Mouse (Mus musculus) heart, adult 9 months (tissue): ENCODE data around the gene Hspb1.
A peak's percentile ranks its signal among the peaks of the same experiment; 100 is the strongest.

ENCODE experiments used
- DNase-seq, 2 experiments: peaks; one replicate each; pipeline ENCODE4 v3.0.0; 2022; ENCODE audit warnings: low spot score in 2 of 2

Gene Hspb1

DNA sequence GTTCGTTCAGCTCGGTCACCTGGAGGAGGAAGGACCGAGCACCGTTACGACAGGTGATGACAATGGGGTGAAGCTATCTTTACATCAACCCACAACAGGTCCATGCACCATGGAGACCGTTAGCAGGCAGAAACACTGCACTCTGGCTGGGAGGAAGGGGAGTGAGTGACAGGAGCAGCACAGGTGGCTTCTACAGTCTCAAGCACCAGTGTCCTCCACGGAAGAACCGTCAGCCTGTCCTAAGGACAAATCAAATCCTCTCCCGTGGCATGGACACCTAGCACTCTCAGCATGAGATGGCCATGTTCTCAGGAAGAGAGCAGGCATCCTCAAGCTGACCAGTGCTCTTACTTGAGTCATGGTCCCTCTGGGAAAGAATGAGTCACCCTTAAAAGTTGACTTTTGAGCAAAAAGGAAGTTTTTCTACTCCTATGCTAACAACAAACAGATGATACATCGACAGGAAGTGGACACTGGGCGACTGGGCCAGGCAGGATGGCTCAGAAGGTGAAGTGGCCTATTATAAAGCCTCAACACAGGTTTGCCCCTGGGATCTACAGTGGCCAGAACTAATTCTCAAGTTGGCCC is 24.0 kb downstream of the Hspb1 start:
- peak in 1 of 2 experiments; percentile 50 for DNase-seq

DNA sequence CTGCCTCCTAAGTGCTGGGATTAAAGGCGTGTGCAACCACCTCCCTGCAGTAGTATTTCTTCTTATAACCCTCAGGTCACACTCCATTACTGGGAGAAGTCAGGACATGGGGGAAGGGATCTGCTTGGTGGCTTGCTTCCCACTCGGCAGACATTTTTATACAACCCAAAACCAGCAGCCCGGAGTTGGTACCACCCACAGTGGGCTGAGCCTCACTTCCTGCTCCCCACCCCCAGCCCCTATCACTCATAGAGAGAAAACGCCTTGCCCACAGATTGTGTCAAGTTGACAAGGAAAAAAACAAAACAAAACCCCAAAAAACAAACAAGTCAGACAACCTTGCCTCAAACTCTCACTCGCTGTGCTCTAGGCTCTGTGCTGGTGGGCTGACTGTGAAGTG is 25.5 kb downstream of the Hspb1 start:
- no peak for DNase-seq

DNA sequence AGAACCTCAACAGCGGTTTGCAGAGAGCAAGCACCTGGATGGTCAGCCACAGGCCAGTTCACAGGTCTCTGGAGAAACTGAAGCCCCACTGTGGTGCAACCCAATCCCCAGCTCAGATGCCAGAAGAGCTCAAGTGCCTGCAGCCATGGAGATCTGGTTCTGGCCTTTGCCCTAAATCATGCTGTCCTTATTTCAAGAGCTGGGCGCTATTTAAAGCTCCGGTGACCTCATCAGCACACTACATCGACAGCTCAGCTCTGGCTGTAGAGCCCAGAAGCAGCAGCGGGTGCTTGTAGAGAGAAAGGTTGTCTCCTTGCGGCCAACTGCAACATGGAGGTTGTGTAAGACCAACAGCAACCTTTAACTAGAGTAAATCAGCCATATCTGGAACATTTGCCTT is 26.4 kb downstream of the Hspb1 start:
- peak; percentile 82 to 83 for DNase-seq

DNA sequence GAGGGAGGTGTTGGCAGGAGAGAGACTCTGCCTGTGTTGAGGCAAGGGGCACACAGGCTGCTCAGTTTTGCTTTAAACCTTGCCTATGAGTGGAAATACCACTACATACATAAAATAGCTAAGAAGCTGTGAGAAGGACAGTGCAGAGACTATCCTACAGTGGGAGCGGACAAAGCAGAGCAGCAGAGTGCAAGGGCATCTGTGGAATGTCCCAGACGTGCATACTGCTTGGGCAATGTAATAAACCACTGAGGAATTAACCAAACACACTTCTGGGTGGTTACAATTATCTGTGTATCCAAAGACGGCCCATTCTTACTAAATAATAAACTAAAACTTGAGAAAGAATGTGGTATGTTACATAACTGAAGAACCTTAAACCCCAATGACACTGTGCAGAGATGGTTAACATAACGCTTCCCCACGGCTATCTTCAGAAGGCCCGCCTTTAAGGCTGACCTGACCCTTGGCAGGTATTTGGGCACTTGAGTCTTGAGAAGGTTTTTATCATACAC is 28.4 kb downstream of the Hspb1 start:
- no peak for DNase-seq

DNA sequence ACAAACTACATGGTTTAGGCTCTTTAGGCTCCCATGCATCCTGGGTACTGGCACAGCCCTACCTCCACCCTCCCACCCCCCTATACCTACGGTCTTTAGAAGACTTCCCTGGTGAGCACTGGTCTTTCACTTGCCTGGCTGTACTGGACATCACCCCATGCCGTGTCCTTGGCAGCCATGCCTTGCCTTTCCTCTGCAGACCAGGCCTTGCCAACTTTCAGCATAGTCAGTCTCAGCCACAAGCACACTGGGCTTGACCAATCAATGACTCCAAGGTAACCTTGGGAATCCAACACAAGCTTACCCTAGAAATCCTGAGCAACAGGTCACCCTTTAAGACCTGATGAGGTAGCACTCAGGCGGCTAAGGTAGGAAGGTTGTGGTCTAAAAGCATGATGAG is 28.9 kb downstream of the Hspb1 start:
- no peak for DNase-seq

DNA sequence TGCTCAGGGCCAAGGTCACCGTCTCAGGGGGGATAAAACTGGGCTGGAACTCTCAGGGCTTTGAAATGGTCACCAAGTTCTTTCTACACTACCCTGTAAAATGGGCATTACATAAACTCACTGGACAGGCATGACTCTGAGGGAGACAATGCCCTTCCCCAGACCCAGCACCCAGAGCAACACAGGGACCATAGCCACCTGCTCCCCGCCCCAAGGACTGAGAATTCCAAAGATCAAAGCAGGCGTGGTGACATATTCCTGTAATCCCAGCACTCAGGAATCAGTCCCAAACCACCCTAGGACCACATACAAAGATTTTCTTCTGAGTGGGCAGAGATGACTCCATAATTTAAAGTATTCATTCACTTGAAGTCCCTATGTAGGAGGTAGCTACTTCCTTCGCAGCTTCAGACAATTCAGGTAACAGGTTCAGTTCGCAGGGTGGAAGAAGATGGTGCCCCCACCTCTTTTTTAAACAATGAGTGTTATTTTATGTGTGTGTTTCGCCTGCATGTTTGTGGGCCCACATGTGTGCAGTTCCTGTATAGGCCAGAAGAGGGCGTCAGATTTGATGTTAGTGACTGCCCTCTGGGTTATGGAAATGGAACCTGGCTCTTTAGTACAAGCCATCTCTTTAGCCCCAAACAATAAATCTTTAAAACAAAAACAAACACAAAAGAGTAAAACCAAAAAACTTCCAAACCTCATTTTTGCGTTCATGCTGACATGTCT is 29.8 kb downstream of the Hspb1 start:
- no peak for DNase-seq

DNA sequence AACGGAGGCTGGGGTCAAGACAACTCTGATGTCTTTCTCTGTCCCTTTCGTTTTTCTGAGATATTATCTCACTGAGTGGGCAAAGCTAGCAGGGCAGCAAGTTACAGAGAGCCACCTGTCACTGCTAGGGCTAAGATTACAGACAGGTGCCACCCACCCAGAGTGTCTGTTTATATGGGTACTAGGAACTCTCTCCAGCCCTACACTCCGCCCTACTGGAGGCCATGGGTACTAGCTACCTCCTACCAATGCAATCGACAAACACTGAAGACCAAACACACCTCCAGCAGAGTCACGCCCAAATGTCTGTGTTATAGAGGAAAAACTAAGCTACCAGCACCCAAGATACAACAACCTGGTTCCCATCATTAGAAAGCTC is 30.3 kb downstream of the Hspb1 start:
- DNase-seq = no peak

DNA sequence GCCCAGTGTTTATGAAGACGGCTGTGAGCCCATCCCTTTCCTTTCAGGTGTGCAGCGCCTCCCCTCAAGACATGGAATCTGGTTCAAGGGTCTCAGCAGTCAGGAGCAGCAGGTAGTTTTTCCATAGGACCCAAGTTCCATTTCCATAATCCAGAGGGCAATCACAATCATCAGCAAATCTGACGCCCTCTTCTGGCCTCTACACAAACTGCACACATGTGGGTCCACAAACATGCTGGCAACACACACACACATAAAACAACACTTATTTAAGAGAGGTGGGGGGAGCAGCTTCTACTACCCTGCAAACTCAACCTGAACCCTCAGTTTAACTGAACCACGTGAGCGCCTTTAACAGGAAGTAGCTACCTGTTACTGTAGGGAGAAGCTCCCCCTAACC is 30.9 kb downstream of the Hspb1 start:
- DNase-seq = no peak

DNA sequence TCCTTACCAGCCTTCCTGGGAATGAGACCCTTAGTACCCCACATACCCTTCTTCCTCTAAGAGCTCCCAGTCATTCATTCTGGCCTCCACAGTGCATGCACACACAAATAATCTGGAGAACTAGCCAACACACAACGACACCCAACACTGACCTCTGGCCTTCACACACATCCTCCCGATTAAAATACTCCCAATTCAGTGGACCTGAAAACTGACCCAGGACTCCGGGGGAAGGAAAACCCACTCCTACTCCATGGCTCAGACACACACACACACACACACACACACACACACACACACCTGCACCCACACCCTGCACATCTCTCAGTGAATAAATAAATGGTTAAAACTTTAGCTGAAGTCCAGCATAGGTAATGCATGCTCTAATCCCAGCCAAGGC is 32.2 kb downstream of the Hspb1 start:
- DNase-seq = no peak

DNA sequence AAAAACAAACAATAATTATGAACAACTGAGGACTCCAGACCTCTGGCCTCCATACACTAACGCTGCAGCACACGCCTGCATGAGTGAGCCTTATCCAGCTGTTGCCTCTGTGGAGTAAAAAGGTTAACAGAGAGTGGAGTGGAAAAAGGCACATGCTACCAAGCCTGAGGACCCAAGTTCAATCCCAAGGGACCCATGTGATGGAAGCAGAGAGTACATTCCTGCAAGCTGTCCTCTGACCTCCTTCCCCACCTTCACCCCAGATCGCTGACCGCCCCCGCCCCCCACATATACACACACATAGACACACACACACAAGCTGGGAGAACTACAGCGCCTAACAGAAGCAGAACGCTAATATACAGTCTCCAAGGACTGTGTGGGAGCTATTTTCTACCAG is 36.2 kb downstream of the Hspb1 start:
- DNase-seq = no peak

DNA sequence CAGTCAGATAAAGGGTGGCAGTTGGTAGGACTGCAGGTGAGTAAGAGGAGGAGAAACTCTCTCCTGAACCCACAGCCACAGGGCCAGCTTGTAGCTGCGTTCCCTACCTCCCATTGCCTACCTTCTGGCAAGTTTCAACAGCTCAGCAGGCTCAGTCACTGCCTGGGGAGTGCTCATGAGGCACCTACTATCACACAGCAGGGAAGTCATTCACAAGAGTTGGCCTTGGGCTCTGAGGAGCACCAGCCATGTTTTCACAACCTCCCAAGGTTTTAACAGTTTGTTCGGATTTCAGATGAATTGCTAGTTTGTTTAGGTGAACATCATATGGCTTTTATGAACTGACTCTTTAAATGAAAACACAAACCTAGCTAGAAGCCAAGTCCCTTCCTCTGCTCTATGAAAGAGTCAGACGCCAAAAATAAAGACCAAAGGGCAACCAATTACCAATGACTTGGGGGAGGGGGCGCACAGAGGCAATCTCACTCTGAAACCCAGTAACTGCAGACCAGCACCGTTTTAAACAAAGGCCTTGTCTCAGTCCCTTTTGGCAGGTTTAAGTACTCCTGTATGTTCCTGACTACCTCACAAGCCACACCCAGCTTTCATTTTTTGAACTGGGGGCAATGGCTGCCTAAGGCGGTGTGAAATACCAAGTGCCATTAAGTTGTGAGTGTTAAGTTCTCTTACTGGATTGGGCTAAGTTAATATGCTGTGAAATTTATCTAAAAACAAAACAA is 42.1 kb downstream of the Hspb1 start:
- no peak for DNase-seq

DNA sequence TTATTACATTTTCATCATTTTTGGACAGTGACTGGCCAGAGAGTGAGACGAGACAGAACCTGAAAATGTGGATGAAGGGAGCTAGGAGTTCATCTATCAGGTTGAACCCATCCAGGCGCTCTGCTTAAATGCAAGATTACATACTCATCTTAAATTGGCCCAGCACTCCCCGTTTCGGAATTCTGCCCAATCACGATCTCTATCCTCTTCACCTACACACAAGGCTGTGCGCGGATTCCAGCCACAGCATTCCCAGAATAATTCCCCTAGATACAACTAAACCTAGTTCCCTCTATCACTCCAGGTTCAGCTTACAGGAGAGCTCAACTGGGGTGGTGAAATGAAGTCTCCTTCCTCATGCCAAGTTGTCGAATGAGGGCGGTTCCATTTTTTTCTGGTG is 43.8 kb downstream of the Hspb1 start:
- DNase-seq = no peak

DNA sequence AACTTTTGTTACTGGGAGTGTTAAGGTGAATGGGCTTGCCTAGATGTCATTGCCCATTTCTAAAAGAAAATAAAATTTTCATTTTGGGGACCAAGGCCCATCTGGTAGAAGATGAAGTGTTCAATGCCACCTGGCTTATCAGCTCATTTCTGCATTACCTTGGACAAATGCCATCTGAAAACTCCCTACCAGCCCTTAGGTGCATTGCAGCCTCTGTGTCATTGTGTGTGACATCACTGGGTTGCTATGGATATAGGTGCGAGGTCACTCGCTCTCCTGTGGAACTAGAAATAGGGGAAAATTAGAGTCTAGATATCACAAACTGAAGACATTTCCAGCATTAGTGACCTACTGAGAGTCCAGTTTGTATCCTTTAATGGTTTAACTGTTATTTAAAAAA is 44.6 kb downstream of the Hspb1 start:
- no peak for DNase-seq

DNA sequence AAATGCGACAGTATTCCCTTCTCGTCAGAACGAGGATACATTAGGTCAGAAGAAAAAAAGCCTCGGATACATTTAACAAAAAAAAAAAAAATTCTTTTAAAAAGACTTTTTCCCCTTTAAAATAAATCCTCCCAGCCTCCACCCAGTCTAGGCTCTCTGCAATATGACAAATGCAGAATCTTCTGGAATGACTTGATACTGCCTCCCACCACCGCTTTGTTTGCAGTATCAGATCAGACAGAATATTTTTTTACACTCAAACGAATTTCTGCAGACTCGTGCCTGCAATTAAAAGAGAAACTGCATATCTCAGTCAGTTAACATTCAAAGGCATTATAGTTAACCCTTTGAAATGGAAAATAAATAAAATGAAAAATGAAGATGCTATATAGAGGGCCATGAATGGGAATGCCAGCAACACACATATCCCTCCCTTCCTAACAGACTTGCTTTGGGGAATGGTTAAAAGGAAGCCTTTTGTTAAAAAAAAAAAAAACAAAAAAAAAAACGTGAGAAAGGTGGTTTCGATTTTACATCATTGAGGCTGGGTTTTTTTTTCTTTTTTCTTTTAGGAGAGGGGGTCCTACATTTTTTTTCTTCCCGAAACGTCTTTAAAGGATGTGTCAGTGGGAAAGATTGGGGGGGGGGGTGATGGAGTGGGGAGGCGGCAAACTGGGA is 45.6 kb downstream of the Hspb1 start:
- DNase-seq = no peak

DNA sequence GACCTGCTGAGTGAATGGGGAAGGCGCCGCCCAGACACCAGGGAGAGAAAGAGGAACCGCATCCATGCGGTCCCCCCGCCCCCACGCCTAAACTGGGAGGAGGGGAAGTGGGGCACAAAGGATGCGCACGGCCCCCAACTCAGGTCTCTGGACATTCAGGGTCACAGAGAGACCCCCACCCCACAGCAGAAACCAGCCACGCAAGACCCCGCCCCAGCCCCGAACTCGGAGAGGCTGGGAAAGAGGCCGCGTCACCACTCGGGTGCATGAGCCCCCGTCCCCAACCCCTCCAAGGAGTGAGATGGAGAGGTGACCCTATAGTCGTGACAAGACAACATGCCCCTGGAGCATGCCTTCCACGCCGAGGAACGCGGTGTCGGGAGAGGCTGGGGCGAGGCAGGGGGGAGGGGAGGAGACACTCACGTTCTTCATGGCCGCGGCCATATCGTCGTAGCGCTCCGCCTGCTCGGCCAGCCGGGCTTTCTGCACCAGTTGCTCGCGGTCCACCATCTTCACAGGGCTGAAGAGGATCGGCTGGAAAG is 46.3 kb downstream of the Hspb1 start:
- DNase-seq = peak; percentile 61 to 68

DNA sequence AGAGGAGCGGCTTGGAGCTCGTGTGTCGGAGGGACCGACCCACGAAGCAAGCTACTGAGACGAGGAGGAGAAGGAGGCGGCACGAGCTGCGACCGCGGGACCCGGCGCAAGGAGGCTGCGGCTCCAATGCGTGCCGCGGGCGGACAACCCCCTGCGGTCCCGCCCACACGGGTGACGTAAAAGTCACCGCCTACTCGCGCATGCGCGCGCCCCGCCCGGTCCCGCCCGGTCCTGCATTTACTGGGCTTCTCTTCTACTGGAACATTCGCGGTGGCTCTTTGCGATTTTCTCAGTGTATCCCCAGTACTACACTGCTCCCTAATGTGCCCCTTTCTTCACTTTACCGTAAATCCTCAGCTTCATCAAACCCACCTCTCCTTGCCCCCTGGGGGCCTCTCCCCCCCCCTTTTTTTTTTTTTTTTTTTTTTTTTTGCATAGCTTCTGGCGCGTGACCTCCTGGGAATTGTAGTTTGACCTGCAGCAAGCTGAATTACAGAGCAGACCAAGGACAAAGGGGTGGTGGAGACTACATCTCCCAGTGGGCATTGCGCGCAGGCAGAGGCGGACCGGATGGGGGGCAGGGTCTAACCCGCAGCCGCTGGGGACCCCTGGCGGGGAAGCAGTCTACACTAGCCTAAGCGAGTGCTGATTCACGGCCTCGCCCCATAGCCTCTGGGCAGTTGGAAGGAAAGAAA is 46.9 kb downstream of the Hspb1 start, which contains the start of gene Ywhag:
TSS of gene Ywhag (minus strand) at position 136 of the 695 bp plus-strand sequence.
- peak; percentile 97 for DNase-seq

DNA sequence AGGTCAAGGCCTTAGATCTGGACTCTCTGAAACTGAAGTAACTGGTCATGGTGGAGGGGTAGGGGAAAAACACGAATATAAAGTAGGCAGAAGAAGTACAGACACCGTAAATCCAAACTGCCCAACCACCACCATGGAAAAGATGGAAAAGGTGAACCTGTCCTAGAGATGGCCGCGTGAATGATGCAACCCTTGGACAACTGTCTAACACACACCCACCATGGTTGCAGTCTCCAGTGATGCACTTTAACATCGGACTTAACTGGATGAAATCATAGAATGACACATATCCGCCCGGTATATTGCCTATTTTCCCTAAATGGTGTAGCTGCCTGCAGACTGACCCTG is 47.4 kb downstream of the Hspb1 start:
- no peak for DNase-seq

DNA sequence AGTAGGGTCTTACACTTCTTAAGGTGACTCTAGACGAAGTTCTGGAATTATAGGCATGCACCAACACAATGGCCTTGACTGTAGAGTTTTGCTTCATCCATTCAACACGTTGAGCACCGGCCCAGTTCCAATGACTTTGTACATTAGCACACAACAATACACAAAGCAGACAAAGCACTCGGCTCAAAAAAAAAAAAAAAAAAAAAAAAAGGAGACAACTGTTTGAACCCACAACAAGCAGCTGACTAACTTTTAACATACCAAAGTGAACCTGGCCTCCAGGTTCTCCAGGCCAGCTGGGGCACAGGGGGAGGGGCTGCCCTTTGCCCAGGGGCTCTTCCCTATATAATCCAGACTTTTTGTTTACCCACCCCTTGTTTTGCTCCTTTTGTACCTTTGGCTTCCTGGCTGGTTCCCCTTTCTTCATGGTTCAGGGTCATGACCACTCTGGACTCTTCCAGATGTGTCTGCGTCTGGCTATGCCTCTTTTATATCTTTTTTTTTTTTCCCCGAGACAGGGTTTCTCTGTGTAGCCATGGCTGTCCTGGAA is 48.0 kb downstream of the Hspb1 start:
- no peak for DNase-seq
